Mouse (Mus musculus): ENCODE results near the gene Hhipl2. TPM values are rescaled to one million over a fixed set of nuclear protein-coding genes. Genes with fewer than 3 reads are reported as not detected.

Hhipl2 gene
- polyA plus RNA-seq, 1 experiment from 2014 or later: 0.79 TPM

DNA sequence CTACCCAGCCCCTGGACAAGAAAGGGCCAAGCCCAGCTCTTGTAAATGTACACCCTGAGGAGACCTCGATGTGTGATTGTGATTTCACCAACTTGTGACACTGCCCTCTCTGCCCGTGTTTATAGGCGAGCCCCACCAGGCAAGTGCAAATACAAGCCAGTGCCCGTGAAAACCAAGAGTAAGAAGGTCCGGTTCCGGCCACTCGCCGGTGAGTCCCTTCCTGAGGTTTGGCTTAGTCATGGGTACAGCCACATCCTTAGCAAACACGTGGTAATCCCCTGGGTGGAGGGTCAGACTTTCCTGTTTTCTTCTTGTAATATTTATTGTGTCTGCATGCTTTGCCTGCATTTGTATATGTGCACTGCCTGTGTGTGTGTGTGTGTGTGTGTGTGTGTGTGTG, 16.9 kb downstream of the Hhipl2 start:
- WGBS: 88% methylated on average over 9 of the region's 9 CpGs
- H3K27ac ChIP-seq (ENCODE audit: low read depth, low read length): no peak overlapping the region
- ATAC-seq (replicated peaks; ENCODE audit: low FRiP score) (no peak), DNase-seq (ENCODE audit: low spot score) (no peak)
- no peaks in the 10 kb centered on the region for H3K36me3 ChIP-seq (ENCODE audit: control insufficient read depth, insufficient read depth, low read length)
- no peaks in the 10 kb centered on the region for H3K9me3 ChIP-seq (ENCODE audit: control insufficient read depth, low read length)
- no peaks in the 10 kb centered on the region for H3K4me1 ChIP-seq (replicated peaks; ENCODE audit: control insufficient read depth, insufficient read depth, low read length)
- no peak overlapping the region for H3K4me2 ChIP-seq (ENCODE audit: low read depth, low read length, severe bottlenecking)
- H3K9ac ChIP-seq (ENCODE audit: low read length): no peak overlapping the region
- no peak overlapping the region for H3K4me3 ChIP-seq (ENCODE audit: low read depth, low read length)
- no peaks in the 10 kb centered on the region for H3K27me3 ChIP-seq (ENCODE audit: control insufficient read depth, insufficient read depth, low read length)

DNA sequence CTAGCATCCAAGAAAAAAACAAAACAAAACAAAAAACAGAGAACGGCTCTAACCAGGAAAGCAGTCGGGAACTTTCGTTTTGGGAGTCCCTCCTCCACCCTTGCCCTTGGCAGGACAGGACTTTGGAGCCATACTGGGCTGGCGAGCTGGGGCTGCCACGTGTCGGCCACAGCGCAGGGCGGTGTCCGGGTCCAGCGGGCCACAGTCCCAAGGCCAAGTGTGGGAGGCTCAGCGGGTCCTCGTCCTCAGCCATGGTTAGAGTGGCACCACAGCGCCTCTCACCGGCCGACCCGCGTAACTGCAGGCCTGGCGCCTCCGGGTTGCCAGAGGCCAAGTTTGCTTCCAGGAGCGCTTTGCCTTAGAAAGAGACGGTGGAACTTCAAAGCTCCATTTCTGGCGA, 21.0 kb downstream of the Hhipl2 start:
- ATAC-seq (replicated peaks; ENCODE audit: low FRiP score): 0 out of 2 replicates have a peak, but pooled peaks have one; percentile 40
- Histone ChIP-seq H3K36me3 (ENCODE audit: control insufficient read depth, insufficient read depth, low read length) (no peaks in the 10 kb centered on the region), H3K9ac (ENCODE audit: low read length) (no peak overlapping the region), H3K4me3 (ENCODE audit: low read depth, low read length) (no peak overlapping the region), H3K27ac (ENCODE audit: low read depth, low read length) (no peak overlapping the region), H3K4me1 (replicated peaks; ENCODE audit: control insufficient read depth, insufficient read depth, low read length) (no peaks in the 10 kb centered on the region), H3K27me3 (ENCODE audit: control insufficient read depth, insufficient read depth, low read length) (no peaks in the 10 kb centered on the region), H3K9me3 (ENCODE audit: control insufficient read depth, low read length) (no peaks in the 10 kb centered on the region), H3K4me2 (ENCODE audit: low read depth, low read length, severe bottlenecking) (peak overlapping the region; percentile 13; the same call in 1 of the 2 replicates)
- peak; percentile 80 for DNase-seq (ENCODE audit: low spot score)
- WGBS: 32% methylated on average over 22 of the region's 22 CpGs

DNA sequence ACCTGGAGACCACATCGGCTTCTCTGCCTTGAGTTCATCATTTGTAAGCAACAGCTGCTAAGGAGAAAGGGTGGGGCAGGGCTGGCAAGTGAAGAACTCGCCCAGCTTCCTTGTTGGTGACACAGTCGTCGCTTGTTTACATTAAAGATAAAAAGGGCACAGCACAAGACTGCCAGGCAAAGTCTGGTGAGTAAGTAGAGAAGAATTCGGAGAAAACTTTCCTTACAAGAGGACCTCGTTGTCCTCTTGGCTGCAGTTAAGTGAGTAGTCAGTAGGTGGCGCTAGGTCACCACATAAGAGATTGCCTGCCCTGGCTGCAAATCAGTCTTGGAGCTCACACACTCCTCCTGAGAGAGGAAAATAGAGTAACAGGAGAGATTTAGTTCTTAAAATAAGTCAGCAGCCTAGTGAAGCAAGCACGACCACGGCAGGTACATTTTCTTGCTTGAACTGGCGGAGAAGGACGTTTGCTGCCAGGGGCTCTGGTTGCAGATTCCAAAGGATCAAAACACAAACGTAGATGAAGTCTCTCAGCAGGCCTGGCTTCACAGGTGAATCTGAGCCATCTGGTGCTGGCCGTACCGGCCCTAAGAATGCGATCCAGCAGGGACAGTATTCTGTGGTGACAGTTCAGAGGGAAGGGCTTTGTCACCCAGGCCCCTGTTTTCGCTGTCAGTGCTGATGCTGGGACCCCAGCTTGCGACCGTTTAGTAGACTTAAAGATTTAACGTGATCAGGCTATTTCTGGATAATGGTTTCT, 24.2 kb downstream of the Hhipl2 start:
- Histone ChIP-seq H3K4me3 (ENCODE audit: low read depth, low read length) (no peak overlapping the region), H3K4me2 (ENCODE audit: low read depth, low read length, severe bottlenecking) (no peak overlapping the region), H3K27me3 (ENCODE audit: control insufficient read depth, insufficient read depth, low read length) (no peaks in the 10 kb centered on the region), H3K36me3 (ENCODE audit: control insufficient read depth, insufficient read depth, low read length) (no peaks in the 10 kb centered on the region), H3K27ac (ENCODE audit: low read depth, low read length) (no peak overlapping the region), H3K9ac (ENCODE audit: low read length) (no peak overlapping the region), H3K4me1 (replicated peaks; ENCODE audit: control insufficient read depth, insufficient read depth, low read length) (no peaks in the 10 kb centered on the region), H3K9me3 (ENCODE audit: control insufficient read depth, low read length) (no peaks in the 10 kb centered on the region)
- ATAC-seq (replicated peaks; ENCODE audit: low FRiP score): peak; percentile 64
- peak; percentile 87 for DNase-seq (ENCODE audit: low spot score)
- WGBS: 26% methylated on average over 19 of the region's 19 CpGs

DNA sequence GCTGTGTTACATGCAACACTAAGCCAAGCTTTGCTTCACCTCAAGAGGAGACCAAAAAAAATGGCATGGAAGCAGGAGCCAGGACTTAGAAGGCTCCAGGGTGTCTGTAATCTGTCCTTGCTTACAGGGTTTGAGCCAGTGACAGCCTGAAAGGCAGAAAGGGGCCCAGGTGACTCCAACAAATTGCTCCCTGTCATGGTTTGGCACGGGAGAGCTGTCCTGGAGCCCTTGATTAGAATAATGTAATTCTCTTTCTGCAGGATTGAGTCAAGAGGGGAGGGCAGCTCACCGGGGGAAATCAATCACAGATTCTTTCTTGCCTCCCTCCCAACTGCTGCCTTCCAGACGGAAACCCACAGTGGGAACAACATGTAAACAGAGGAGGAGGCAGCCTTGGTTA, 35.1 kb downstream of the Hhipl2 start:
- no peak overlapping the region for H3K4me2 ChIP-seq (ENCODE audit: low read depth, low read length, severe bottlenecking)
- no peak overlapping the region for H3K4me3 ChIP-seq (ENCODE audit: low read depth, low read length)
- no peaks in the 10 kb centered on the region; the same call in 1 of the 2 replicates for H3K9me3 ChIP-seq (ENCODE audit: control insufficient read depth, low read length)
- no peaks in the 10 kb centered on the region for H3K4me1 ChIP-seq (replicated peaks; ENCODE audit: control insufficient read depth, insufficient read depth, low read length)
- H3K36me3 ChIP-seq (ENCODE audit: control insufficient read depth, insufficient read depth, low read length): no peaks in the 10 kb centered on the region
- WGBS: 50% methylated on average over 3 of the region's 3 CpGs
- H3K27me3 ChIP-seq (ENCODE audit: control insufficient read depth, insufficient read depth, low read length): no peaks in the 10 kb centered on the region
- no peak overlapping the region for H3K9ac ChIP-seq (ENCODE audit: low read length)
- no peak for ATAC-seq (replicated peaks; ENCODE audit: low FRiP score)
- H3K27ac ChIP-seq (ENCODE audit: low read depth, low read length): no peak overlapping the region
- DNase-seq (ENCODE audit: low spot score): no peak

Other genes with a start within 250 kb of the Hhipl2 start
- gene Disp1, start 196.7 kb upstream of the Hhipl2 start, polyA plus RNA-seq (2014; fragmentation: Nextera tagmentation; extraction: Ambion mirVana): 11.3 and 11.4 TPM in 2 replicates
- gene Aida, start 121.6 kb upstream of the Hhipl2 start, polyA plus RNA-seq (2014; fragmentation: Nextera tagmentation; extraction: Ambion mirVana): 33.6 and 35.4 TPM in 2 replicates
- gene Brox, start 120.9 kb upstream of the Hhipl2 start, polyA plus RNA-seq (2014; fragmentation: Nextera tagmentation; extraction: Ambion mirVana): 56.5 and 60.9 TPM in 2 replicates
- 110 and 117 TPM in 2 replicates for gene Mia3, start 48.7 kb upstream of the Hhipl2 start, polyA plus RNA-seq (2014; fragmentation: Nextera tagmentation; extraction: Ambion mirVana)
- gene Taf1a, start 29.2 kb upstream of the Hhipl2 start, polyA plus RNA-seq (2014; fragmentation: Nextera tagmentation; extraction: Ambion mirVana): 19.8 and 20.4 TPM in 2 replicates

Measured in forebrain, embryonic 11.5 days (tissue).